Mouse (Mus musculus): ENCODE results near the gene Specc1. TPM values are rescaled to one million over a fixed set of nuclear protein-coding genes. Genes with fewer than 3 reads are reported as not detected.
A peak's percentile ranks its signal among the peaks of the same experiment; 100 is the strongest.

Gene Specc1
- polyA plus RNA-seq, 2 experiments: 23.5 to 40.5 TPM

DNA sequence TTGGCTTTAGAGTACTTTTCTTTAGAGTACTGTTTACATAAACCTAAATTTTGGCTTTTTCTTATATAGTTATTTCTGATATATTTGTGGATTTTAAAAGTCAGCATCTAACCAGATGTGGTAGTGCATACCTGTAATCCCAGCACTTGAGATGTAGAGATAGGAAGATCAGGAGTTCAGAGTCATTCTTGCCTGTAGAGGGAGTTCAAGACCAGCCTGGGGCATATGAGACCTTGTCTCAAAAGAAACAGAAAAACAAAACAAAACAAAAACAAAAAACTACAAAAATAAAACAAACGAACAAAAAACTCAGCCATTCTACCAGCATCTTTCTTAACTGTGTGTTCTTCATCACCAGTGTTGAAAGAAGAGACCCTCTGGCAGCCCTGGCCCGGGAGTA lies 204.9 kb downstream of the Specc1 start:
- no peak for TF ChIP-seq CTCF (IDR thresholded peaks at IDR 0.05; ENCODE audit: low read depth)
- TF ChIP-seq EP300 (IDR thresholded peaks at IDR 0.05; ENCODE audit: low read depth): no peak
- H3K4me1 ChIP-seq (replicated peaks; ENCODE audit: control insufficient read depth in 2 of 2, insufficient read depth in 2 of 2, low read length in 1 of 2): peaks cover 37 to 43% of the 10 kb centered on the region in 2 experiments
- H3K4me2 ChIP-seq (ENCODE audit: low read depth): no peak overlapping the region
- DNase-seq (ENCODE audit: low read depth in 3 of 3, low spot score in 3 of 3) (no peak), ATAC-seq (ENCODE audit: insufficient read depth) (no peak)
- 83% methylated on average over 2 of the region's 2 CpGs for WGBS (ENCODE audit: insufficient replicate concordance)
- peaks cover 30% of the 10 kb centered on the region for H3K36me3 ChIP-seq (replicated peaks; ENCODE audit: control insufficient read depth, insufficient read depth, low read depth)
- no peaks in the 10 kb centered on the region for H3K27me3 ChIP-seq (ENCODE audit: control insufficient read depth, insufficient read depth, low read length)
- no peaks in the 10 kb centered on the region for H3K9me3 ChIP-seq (ENCODE audit: control insufficient read depth, low read length)
- no peak overlapping the region for H3K4me3 ChIP-seq (ENCODE audit: insufficient read depth in 1 of 2, low read depth in 2 of 2, low read length in 2 of 2)
- H3K27ac ChIP-seq: no peak overlapping the region
- no peak overlapping the region for H3K9ac ChIP-seq (replicated peaks)

GRCm38 (mm10) chr11:62164357-62164756 lies 207.8 kb downstream of the Specc1 start:
- H3K36me3 ChIP-seq (replicated peaks; ENCODE audit: control insufficient read depth, insufficient read depth, low read depth): peaks cover 18% of the 10 kb centered on the region
- WGBS (ENCODE audit: insufficient replicate concordance): 16% methylated on average over 3 of the region's 3 CpGs
- no peaks in the 10 kb centered on the region for H3K9me3 ChIP-seq (ENCODE audit: control insufficient read depth, low read length)
- H3K4me2 ChIP-seq (ENCODE audit: low read depth): peak overlapping the region; percentile 59
- no peak overlapping the region for H3K4me3 ChIP-seq (ENCODE audit: insufficient read depth in 1 of 2, low read depth in 2 of 2, low read length in 2 of 2)
- TF ChIP-seq EP300 (IDR thresholded peaks at IDR 0.05; ENCODE audit: low read depth): peak; percentile 96
- no peak for TF ChIP-seq CTCF (IDR thresholded peaks at IDR 0.05; ENCODE audit: low read depth)
- H3K27ac ChIP-seq: peak overlapping the region; percentile 72
- H3K4me1 ChIP-seq (replicated peaks; ENCODE audit: control insufficient read depth in 2 of 2, insufficient read depth in 2 of 2, low read length in 1 of 2): peaks cover 38 to 42% of the 10 kb centered on the region in 2 experiments
- H3K27me3 ChIP-seq (ENCODE audit: control insufficient read depth, insufficient read depth, low read length): no peaks in the 10 kb centered on the region
- peak; percentile 87 for ATAC-seq (ENCODE audit: insufficient read depth)
- H3K9ac ChIP-seq (replicated peaks): peak overlapping the region; percentile 37
- peak; percentile 72 to 76 (median 75) for DNase-seq (ENCODE audit: low read depth in 3 of 3, low spot score in 3 of 3)

DNA sequence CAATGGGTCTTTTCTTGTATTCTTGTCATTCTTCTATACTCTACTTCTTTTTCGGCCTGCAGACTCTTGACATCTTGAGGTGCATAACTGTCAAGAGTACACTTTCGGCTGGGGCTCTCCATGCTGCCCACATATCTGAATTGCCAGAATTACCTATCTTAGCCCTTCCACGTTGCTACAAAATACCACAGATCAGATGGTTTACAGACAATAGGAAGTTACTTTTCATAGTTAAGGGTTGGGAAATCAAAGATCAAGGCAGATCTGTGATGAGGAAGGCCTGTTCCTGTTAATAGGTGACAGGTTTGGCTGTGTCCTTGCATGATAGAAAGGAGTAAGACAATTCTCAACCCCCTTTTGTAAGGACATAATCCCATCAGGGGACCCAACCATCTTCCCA lies 209.9 kb downstream of the Specc1 start:
- no peak overlapping the region for H3K4me3 ChIP-seq (ENCODE audit: insufficient read depth in 1 of 2, low read depth in 2 of 2, low read length in 2 of 2)
- peaks cover 30% of the 10 kb centered on the region for H3K36me3 ChIP-seq (replicated peaks; ENCODE audit: control insufficient read depth, insufficient read depth, low read depth)
- no peaks in the 10 kb centered on the region for H3K27me3 ChIP-seq (ENCODE audit: control insufficient read depth, insufficient read depth, low read length)
- no peak overlapping the region for H3K27ac ChIP-seq
- 32% methylated on average over 3 of the region's 3 CpGs for WGBS (ENCODE audit: insufficient replicate concordance)
- no peak for TF ChIP-seq EP300 (IDR thresholded peaks at IDR 0.05; ENCODE audit: low read depth)
- no peak for TF ChIP-seq CTCF (IDR thresholded peaks at IDR 0.05; ENCODE audit: low read depth)
- peaks cover 28 to 31% of the 10 kb centered on the region in 2 experiments for H3K4me1 ChIP-seq (replicated peaks; ENCODE audit: control insufficient read depth in 2 of 2, insufficient read depth in 2 of 2, low read length in 1 of 2)
- no peak overlapping the region for H3K4me2 ChIP-seq (ENCODE audit: low read depth)
- DNase-seq (ENCODE audit: low read depth in 3 of 3, low spot score in 3 of 3) (no peak), ATAC-seq (ENCODE audit: insufficient read depth) (no peak)
- H3K9me3 ChIP-seq (ENCODE audit: control insufficient read depth, low read length): no peaks in the 10 kb centered on the region
- no peak overlapping the region; the same call in 1 of the 2 replicates for H3K9ac ChIP-seq (replicated peaks)

GRCm38 (mm10) chr11:62168146-62168545 lies 211.6 kb downstream of the Specc1 start:
- Histone ChIP-seq H3K27ac (no peak overlapping the region), H3K4me1 (replicated peaks; ENCODE audit: control insufficient read depth in 2 of 2, insufficient read depth in 2 of 2, low read length in 1 of 2) (peaks cover 26 to 31% of the 10 kb centered on the region in 2 experiments), H3K4me2 (ENCODE audit: low read depth) (no peak overlapping the region), H3K27me3 (ENCODE audit: control insufficient read depth, insufficient read depth, low read length) (no peaks in the 10 kb centered on the region), H3K36me3 (replicated peaks; ENCODE audit: control insufficient read depth, insufficient read depth, low read depth) (peaks cover 21% of the 10 kb centered on the region), H3K9me3 (ENCODE audit: control insufficient read depth, low read length) (no peaks in the 10 kb centered on the region), H3K9ac (replicated peaks) (no peak overlapping the region), H3K4me3 (ENCODE audit: insufficient read depth in 1 of 2, low read depth in 2 of 2, low read length in 2 of 2) (no peak overlapping the region)
- TF ChIP-seq CTCF (IDR thresholded peaks at IDR 0.05; ENCODE audit: low read depth) (no peak), EP300 (IDR thresholded peaks at IDR 0.05; ENCODE audit: low read depth) (no peak)
- WGBS (ENCODE audit: insufficient replicate concordance): 87% methylated on average over 3 of the region's 3 CpGs
- ATAC-seq (ENCODE audit: insufficient read depth): no peak
- DNase-seq (ENCODE audit: low read depth in 3 of 3, low spot score in 3 of 3): no peak

DNA sequence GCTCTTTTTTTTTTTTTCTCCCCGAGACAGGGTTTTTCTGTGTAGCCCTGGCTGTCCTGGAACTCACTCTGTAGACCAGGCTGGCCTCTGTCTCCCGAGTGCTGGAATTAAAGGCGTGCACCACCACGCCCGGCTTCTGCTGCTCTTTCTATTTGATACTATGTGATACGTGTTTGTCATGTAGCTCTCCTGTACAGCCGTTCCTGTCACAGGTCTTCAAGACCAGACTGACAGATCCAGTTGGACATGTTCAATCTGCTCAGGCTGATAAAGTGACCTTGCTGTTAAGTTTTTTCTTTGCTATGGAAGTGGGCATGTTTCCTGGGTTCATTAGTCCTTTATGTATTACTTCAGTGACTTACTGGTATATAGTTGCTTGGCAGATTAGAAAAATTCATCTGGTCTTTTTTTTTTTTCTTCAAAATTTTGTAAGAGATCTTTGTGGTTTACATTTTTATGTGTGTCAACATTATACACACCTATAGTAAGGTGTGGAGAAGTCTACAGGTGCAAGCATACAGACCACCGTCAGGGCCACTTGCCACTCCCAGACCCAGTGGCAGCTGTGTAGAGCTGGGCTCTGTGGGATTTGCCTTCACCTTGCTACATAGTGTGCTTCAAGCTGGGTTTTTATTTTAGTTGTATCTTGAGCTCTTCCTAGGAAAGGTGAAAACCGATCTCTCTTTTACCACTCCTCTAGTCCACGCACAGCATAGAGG lies 221.0 kb downstream of the Specc1 start:
- 66% methylated on average over 10 of the region's 10 CpGs for WGBS (ENCODE audit: insufficient replicate concordance)
- no peak overlapping the region for H3K9ac ChIP-seq (replicated peaks)
- ATAC-seq (ENCODE audit: insufficient read depth): no peak
- H3K36me3 ChIP-seq (replicated peaks; ENCODE audit: control insufficient read depth, insufficient read depth, low read depth): no peaks in the 10 kb centered on the region
- no peak for TF ChIP-seq CTCF (IDR thresholded peaks at IDR 0.05; ENCODE audit: low read depth)
- no peak for TF ChIP-seq EP300 (IDR thresholded peaks at IDR 0.05; ENCODE audit: low read depth)
- no peak overlapping the region for H3K4me2 ChIP-seq (ENCODE audit: low read depth)
- no peak overlapping the region for H3K4me3 ChIP-seq (ENCODE audit: insufficient read depth in 1 of 2, low read depth in 2 of 2, low read length in 2 of 2)
- no peaks in the 10 kb centered on the region for H3K9me3 ChIP-seq (ENCODE audit: control insufficient read depth, low read length)
- no peak for DNase-seq (ENCODE audit: low read depth in 3 of 3, low spot score in 3 of 3)
- no peaks in the 10 kb centered on the region for H3K4me1 ChIP-seq (replicated peaks; ENCODE audit: control insufficient read depth in 2 of 2, insufficient read depth in 2 of 2, low read length in 1 of 2)
- no peaks in the 10 kb centered on the region for H3K27me3 ChIP-seq (ENCODE audit: control insufficient read depth, insufficient read depth, low read length)
- no peak overlapping the region for H3K27ac ChIP-seq
